Mouse (Mus musculus) thymus, adult 2 months (tissue): ENCODE data around the gene Tmem52. TPM values are rescaled to one million over a fixed set of nuclear protein-coding genes. Genes with fewer than 3 reads are reported as not detected.

Experiments
- DNase-seq: peaks from one replicate; pipeline ENCODE4 v3.0.0; 2021
- H3K27ac ChIP-seq: fragments of 200-500 bp; 2 replicates; pipeline ENCODE4 v1.5.1; 2012; ENCODE audit warnings: low read length, control low read depth; ENCODE audit not compliant: control insufficient read depth, insufficient read depth
- H3K27me3 ChIP-seq: fragments of 200-500 bp; 2 replicates; pipeline ENCODE4 v1.6.1; 2012; ENCODE audit warnings: mild to moderate bottlenecking, low read length, moderate library complexity, mixed read lengths; ENCODE audit not compliant: control insufficient read depth, insufficient read depth
- H3K36me3 ChIP-seq: fragments of 200-500 bp; 2 replicates; pipeline ENCODE4 v1.6.1; 2012; ENCODE audit warnings: mild to moderate bottlenecking, low read length, moderate library complexity; ENCODE audit not compliant: control insufficient read depth, insufficient read depth
- H3K4me1 ChIP-seq: fragments of 200-500 bp; replicated peaks from 2 replicates; pipeline ENCODE4 v1.6.1; 2012; ENCODE audit warnings: low read length; ENCODE audit not compliant: control insufficient read depth, insufficient read depth
- H3K4me3 ChIP-seq: fragments of 200-500 bp; 2 replicates; pipeline ENCODE4 v1.5.1; 2012; ENCODE audit warnings: mild to moderate bottlenecking, low read length, control low read depth, moderate library complexity; ENCODE audit not compliant: control insufficient read depth, insufficient read depth
- CTCF ChIP-seq: fragments of 200-500 bp; IDR thresholded peaks from 2 replicates; pipeline ENCODE4 v1.5.1; 2012; ENCODE audit warnings: mild to moderate bottlenecking, control low read depth, low read length, moderate library complexity, borderline replicate concordance; ENCODE audit not compliant: control insufficient read depth, poor library complexity, insufficient read depth; ENCODE audit errors: extremely low read depth
- POLR2A ChIP-seq: fragments of 200-500 bp; IDR thresholded peaks from 2 replicates; pipeline ENCODE4 v1.6.1; 2012; ENCODE audit warnings: mild to moderate bottlenecking, low read length, control low read depth, moderate library complexity; ENCODE audit not compliant: control insufficient read depth, poor library complexity, insufficient read depth; ENCODE audit errors: extremely low read depth
- WGBS: fragments of 180-500 bp; shearing (Covaris S2); methylation state at CpG from one replicate; pipeline ENCODE4 v1.1.7; 2018; 5-methylcytosine and 5-hydroxymethylcytosine counted together
- polyA plus RNA-seq: library from polyadenylated mRNA; depleted of rRNA; stranded (reverse); fragments of >200 nt; gene quantifications from 2 replicates; pipeline ENCODE4 v1.2.3, GENCODE M21; 2012; rRNA removed

The Tmem52 gene
- polyA plus RNA-seq, 1 experiment = 2.1 TPM

- 89% methylated on average over 7 of the region's 7 CpGs for WGBS
- no peak for DNase-seq
Observed at GRCm38 (mm10) chr4:155517948-155518517, 49.1 kb downstream of the Tmem52 start.

More at GRCm38 (mm10) chr4:155517948-155518517, 49.1 kb downstream of the Tmem52 start:
- Histone ChIP-seq H3K27me3 (no peaks in the 10 kb centered on the region), H3K27ac (no peak overlapping the region), H3K4me1 (no peaks in the 10 kb centered on the region), H3K4me3 (no peak overlapping the region), H3K36me3 (no peaks in the 10 kb centered on the region)
- TF ChIP-seq CTCF (no peak), POLR2A (no peak)

Other genes starting within 250 kb of the Tmem52 start
- 70.5 and 79.5 TPM in 2 replicates for gene Ski, start 246.5 kb upstream of the Tmem52 start, polyA plus RNA-seq
- gene Faap20, start 219.3 kb upstream of the Tmem52 start, polyA plus RNA-seq = 85.7 and 91.3 TPM in 2 replicates
- gene Prkcz, start 107.8 kb upstream of the Tmem52 start, polyA plus RNA-seq = 8.5 TPM in 2 replicates
- gene Gabrd, start 71.0 kb upstream of the Tmem52 start, polyA plus RNA-seq = 1.0 and 1.2 TPM in 2 replicates
- 18.3 and 23.1 TPM in 2 replicates for gene Cfap74, start 59.9 kb upstream of the Tmem52 start, polyA plus RNA-seq
- gene Gnb1, start 22.2 kb downstream of the Tmem52 start, polyA plus RNA-seq = 850 and 885 TPM in 2 replicates
- 129 TPM in 2 replicates for gene Nadk, start 93.3 kb downstream of the Tmem52 start, polyA plus RNA-seq
- gene Slc35e2, start 132.3 kb downstream of the Tmem52 start, polyA plus RNA-seq = 17.1 and 19.1 TPM in 2 replicates
- gene Cdk11b, start 155.7 kb downstream of the Tmem52 start, polyA plus RNA-seq = 34.4 and 42.1 TPM in 2 replicates
- gene Gm10563, start 176.3 kb downstream of the Tmem52 start, polyA plus RNA-seq = not detected in 2 replicates
- 17.0 and 17.8 TPM in 2 replicates for gene Mmp23, start 184.3 kb downstream of the Tmem52 start, polyA plus RNA-seq
- gene Mib2, start 200.1 kb downstream of the Tmem52 start, polyA plus RNA-seq = 91.2 and 99.7 TPM in 2 replicates
- gene Fndc10, start 225.2 kb downstream of the Tmem52 start, polyA plus RNA-seq = 17.4 and 18.5 TPM in 2 replicates
- gene Ssu72, start 235.7 kb downstream of the Tmem52 start, polyA plus RNA-seq = 184 and 186 TPM in 2 replicates